ENCODE assay signal across 27 mouse cellular contexts in genomic region chr16:63528821-63529220, GRCm38 (mm10).
DNase-seq lines count a peak whose midpoint lies in the region; ATAC-seq and TF ChIP-seq lines count a peak whose summit lies in the region.
"Had no signal": no experiment of that assay in that cellular context is flagged by ENCODE, and none has a peak within 500 bp of the region (broad histone marks: within the 10 kb centered on the region; RNA-seq: fewer than 3 reads in every experiment).

No protein-coding gene starts in this region.

- no peaks in the 10 kb centered on the region for H3K36me3 ChIP-seq in kidney, postnatal 0 days (ENCODE audit: insufficient read depth, low read length)
- no peaks in the 10 kb centered on the region for H3K36me3 ChIP-seq in stomach, embryonic 16.5 days (ENCODE audit: control insufficient read depth, insufficient read depth, low read length)
- H3K36me3 ChIP-seq: embryonic facial prominence, embryonic 13.5 days; forebrain, embryonic 10.5 days; forebrain, embryonic 15.5 days; heart, embryonic 12.5 days; heart, embryonic 15.5 days; hindbrain, embryonic 10.5 days; hindbrain, embryonic 13.5 days had no signal

- no peak overlapping the region for H3K27ac ChIP-seq in kidney, postnatal 0 days
- H3K27ac ChIP-seq in stomach, embryonic 16.5 days (ENCODE audit: low read length), result no peak overlapping the region
- H3K27ac ChIP-seq in layer of hippocampus, adult 2 months, result no peak overlapping the region
- H3K27ac ChIP-seq: embryonic facial prominence, embryonic 13.5 days; forebrain, embryonic 10.5 days; forebrain, embryonic 15.5 days; heart, embryonic 15.5 days; hindbrain, embryonic 10.5 days; hindbrain, embryonic 13.5 days had no signal

- H3K4me1 ChIP-seq in kidney, postnatal 0 days (replicated peaks; ENCODE audit: insufficient read depth, low read length), result no peaks in the 10 kb centered on the region
- H3K4me1 ChIP-seq in stomach, embryonic 16.5 days (ENCODE audit: control insufficient read depth, insufficient read depth, low read length), result no peaks in the 10 kb centered on the region
- H3K4me1 ChIP-seq: forebrain, embryonic 10.5 days; forebrain, embryonic 15.5 days; heart, embryonic 12.5 days; heart, embryonic 15.5 days; hindbrain, embryonic 10.5 days; hindbrain, embryonic 13.5 days had no signal

- H3K27me3 ChIP-seq in kidney, postnatal 0 days (ENCODE audit: insufficient read depth, low read length), result no peaks in the 10 kb centered on the region
- no peaks in the 10 kb centered on the region for H3K27me3 ChIP-seq in stomach, embryonic 16.5 days (ENCODE audit: control insufficient read depth, insufficient read depth, low read length)
- H3K27me3 ChIP-seq: embryonic facial prominence, embryonic 13.5 days; forebrain, embryonic 15.5 days; heart, embryonic 12.5 days; heart, embryonic 15.5 days; hindbrain, embryonic 13.5 days had no signal

- H3K4me3 ChIP-seq in kidney, postnatal 0 days (replicated peaks; ENCODE audit: low read depth, low read length), result no peak overlapping the region
- no peak overlapping the region for H3K4me3 ChIP-seq in stomach, embryonic 16.5 days (replicated peaks; ENCODE audit: low read length)
- H3K4me3 ChIP-seq in layer of hippocampus, adult 2 months, result no peak overlapping the region
- H3K4me3 ChIP-seq: embryonic facial prominence, embryonic 13.5 days; forebrain, embryonic 10.5 days; forebrain, embryonic 15.5 days; heart, embryonic 12.5 days; heart, embryonic 15.5 days; hindbrain, embryonic 10.5 days; hindbrain, embryonic 13.5 days had no signal

- H3K9me3 ChIP-seq in kidney, postnatal 0 days (replicated peaks; ENCODE audit: low read length), result no peaks in the 10 kb centered on the region
- no peaks in the 10 kb centered on the region for H3K9me3 ChIP-seq in stomach, embryonic 16.5 days (replicated peaks; ENCODE audit: control insufficient read depth, low read length)
- H3K9me3 ChIP-seq: embryonic facial prominence, embryonic 13.5 days; forebrain, embryonic 10.5 days; forebrain, embryonic 15.5 days; heart, embryonic 12.5 days; heart, embryonic 15.5 days; hindbrain, embryonic 10.5 days; hindbrain, embryonic 13.5 days had no signal

- H3K4me2 ChIP-seq in kidney, postnatal 0 days (ENCODE audit: low read length), result no peak overlapping the region
- H3K4me2 ChIP-seq in stomach, embryonic 16.5 days (ENCODE audit: low read depth, low read length), result no peak overlapping the region
- H3K4me2 ChIP-seq: embryonic facial prominence, embryonic 13.5 days; forebrain, embryonic 15.5 days; heart, embryonic 12.5 days; heart, embryonic 15.5 days; hindbrain, embryonic 13.5 days had no signal

- ATAC-seq in kidney, postnatal 0 days (replicated peaks; ENCODE audit: low FRiP score, low read depth), result no peak
- peak; percentile 50; the same call in 1 of the 2 replicates for ATAC-seq in stomach, embryonic 16.5 days (ENCODE audit: insufficient read depth, low FRiP score)
- ATAC-seq: activated CD4-positive, CD25-positive, alpha-beta regulatory T cell, adult 4 months; forebrain, embryonic 15.5 days; hindbrain, embryonic 16.5 days had no signal

- peak; percentile 4 for DNase-seq in embryo, embryonic 10 days (ENCODE audit: low spot score)
- no peak for DNase-seq in embryo, embryonic 9.5 days (ENCODE audit: extremely low spot score)
- DNase-seq in kidney, postnatal 0 days (ENCODE audit: low spot score), result peak; percentile 9
- no peak for DNase-seq in kidney, postnatal 14 days
- peak; percentile 66 for DNase-seq in brain, embryonic 14.5 days (ENCODE audit: low read depth)
- no peak for DNase-seq in layer of hippocampus, adult 2 months (ENCODE audit: low spot score in 2 of 2)
- DNase-seq: adrenal gland, adult 8-10 months; adrenal gland, postnatal 36 days; cerebellum, adult 11 months; cerebellum, adult 2 months; cerebellum, adult 9-11 months; cerebellum, postnatal 25 days; embryo, embryonic 11 days; gastrocnemius, postnatal 25 days; heart, adult 18-20 months; heart, postnatal 10 days; heart, postnatal 36 days had no signal

- no peak for TF ChIP-seq POLR2A in brain, embryonic 14.5 days (IDR thresholded peaks at IDR 0.05; ENCODE audit: borderline replicate concordance, extremely low read depth, insufficient read depth, insufficient read length, poor library complexity, severe bottlenecking)

- WGBS in kidney, postnatal 0 days, result 69% methylated on average over 2 of the region's 2 CpGs
- WGBS in stomach, embryonic 16.5 days, result 36% methylated on average over 2 of the region's 2 CpGs

- H3K9ac ChIP-seq in kidney, postnatal 0 days (ENCODE audit: low read depth, low read length), result no peak overlapping the region
- H3K9ac ChIP-seq in stomach, embryonic 16.5 days (ENCODE audit: low read length), result no peak overlapping the region
- H3K9ac ChIP-seq: embryonic facial prominence, embryonic 13.5 days; forebrain, embryonic 15.5 days; heart, embryonic 12.5 days; heart, embryonic 15.5 days; hindbrain, embryonic 13.5 days had no signal

- no peak for TF ChIP-seq CTCF in kidney, postnatal 0 days (IDR thresholded peaks at IDR 0.05; ENCODE audit: low read depth)
- TF ChIP-seq CTCF in brain, embryonic 14.5 days (IDR thresholded peaks at IDR 0.05; ENCODE audit: borderline replicate concordance, extremely low read depth, insufficient read depth, insufficient read length), result no peak
- no peak for TF ChIP-seq CTCF in layer of hippocampus, adult 2 months (conservative IDR thresholded peaks at IDR 0.05)

Comparison
In these comparisons a context has a peak if more than half of its experiments do, and no peak if none do; other contexts are left out.
1. DNase-seq: peak in embryo, embryonic 10 days (single experiment), kidney, postnatal 0 days (single experiment) and brain, embryonic 14.5 days (single experiment); none in embryo, embryonic 9.5 days (single experiment), kidney, postnatal 14 days (single experiment) and layer of hippocampus, adult 2 months (0 of 2).